Mouse (Mus musculus): ENCODE measurements around the gene Kmt5c.

Gene Kmt5c

GRCm38 (mm10) chr7:4739544-4740275, at the start of gene Kmt5c:
Gene Kmt5c (plus strand): TSS chr7:4740115.
- DNase-seq (ENCODE audit: low spot score in 2 of 2) = peak; percentile 91 to 98

- DNase-seq (ENCODE audit: low spot score in 2 of 2) = peak; percentile 48 to 61
Measured at GRCm38 (mm10) chr7:4690387-4690786, 49.5 kb upstream of the Kmt5c start, which contains the start of gene Brsk1. Gene Brsk1 (plus strand): TSS chr7:4690604.

DNA sequence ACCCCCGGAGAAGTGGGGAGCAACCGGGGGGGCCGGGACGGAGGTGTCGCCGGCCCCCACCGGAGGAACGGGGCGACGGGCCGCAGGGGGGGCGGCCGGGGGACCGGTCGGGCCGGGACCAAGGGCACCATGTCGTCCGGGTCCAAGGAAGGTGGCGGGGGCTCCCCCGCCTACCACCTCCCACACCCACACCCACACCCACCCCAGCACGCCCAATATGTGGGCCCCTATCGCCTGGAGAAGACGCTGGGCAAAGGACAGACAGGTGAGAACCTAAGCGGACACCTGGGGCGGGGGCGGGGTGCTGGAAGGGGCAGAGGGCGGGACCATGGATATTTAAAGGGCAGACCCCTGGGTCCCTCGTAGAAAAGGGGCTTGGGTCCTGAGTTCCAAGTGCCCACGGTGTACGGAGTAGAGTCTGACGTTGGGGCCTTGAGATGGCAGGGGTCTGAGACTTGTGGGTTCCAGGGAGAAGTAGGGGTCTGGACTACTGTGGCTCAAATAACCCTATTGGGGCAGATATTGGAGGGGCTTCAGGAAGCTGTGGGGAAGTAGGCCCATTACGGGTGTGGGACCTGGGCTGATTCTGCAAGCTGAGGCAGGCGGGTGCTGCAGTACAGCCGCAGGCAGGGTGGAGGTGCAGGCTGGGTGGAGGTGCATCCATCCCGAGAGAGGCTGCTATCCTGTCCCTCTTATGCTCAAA, 48.8 kb upstream of the Kmt5c start:
- DNase-seq (ENCODE audit: low spot score in 2 of 2) = no peak

DNA sequence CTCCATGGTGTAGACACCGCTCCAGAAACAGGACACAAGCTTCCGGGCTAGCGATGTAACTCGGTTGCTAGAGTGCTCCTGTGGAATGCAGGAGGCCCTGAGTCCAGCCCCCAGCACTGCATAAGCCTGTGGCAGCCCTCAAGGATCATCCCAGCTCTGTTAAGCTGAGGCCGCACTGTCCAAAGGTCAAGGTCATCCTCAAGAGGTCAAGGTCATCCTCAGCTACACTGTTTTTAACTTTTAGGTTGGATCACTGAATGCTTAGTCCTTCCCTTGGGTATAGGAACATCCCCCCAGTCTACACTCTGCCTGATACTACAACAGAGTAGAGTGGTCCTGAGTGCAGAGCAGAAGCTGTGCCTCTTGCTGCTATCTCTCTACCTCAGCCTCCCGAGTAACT, 46.9 kb upstream of the Kmt5c start:
- no peak for DNase-seq (ENCODE audit: low spot score in 2 of 2)

- no peak for DNase-seq (ENCODE audit: low spot score in 2 of 2)
Measured at GRCm38 (mm10) chr7:4702334-4702733, 37.6 kb upstream of the Kmt5c start.

DNA sequence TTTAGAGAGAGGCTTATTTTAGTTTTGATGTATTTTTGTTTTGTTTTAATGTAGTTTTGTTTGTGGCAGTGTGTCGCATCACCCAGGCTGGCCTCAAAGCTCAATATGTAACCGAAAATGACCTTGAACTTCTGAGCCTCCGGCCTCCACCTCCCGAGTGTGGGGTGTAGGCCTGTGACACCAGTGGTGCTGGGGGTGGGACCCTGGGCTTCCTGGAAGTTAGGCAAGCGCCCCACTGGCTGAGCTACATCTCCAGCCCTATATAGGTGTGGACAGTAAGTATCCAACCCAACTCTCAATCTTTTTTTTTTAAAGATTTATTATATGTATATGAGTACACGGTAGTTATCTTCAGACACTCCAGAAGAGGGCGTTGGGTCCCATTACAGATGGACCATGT, 36.7 kb upstream of the Kmt5c start:
- no peak for DNase-seq (ENCODE audit: low spot score in 2 of 2)

- DNase-seq (ENCODE audit: low spot score in 2 of 2) = no peak
Measured at GRCm38 (mm10) chr7:4705098-4705497, 34.8 kb upstream of the Kmt5c start.

GRCm38 (mm10) chr7:4712594-4712993, 27.3 kb upstream of the Kmt5c start:
- no peak for DNase-seq (ENCODE audit: low spot score in 2 of 2)

GRCm38 (mm10) chr7:4716955-4717354, 23.0 kb upstream of the Kmt5c start:
- no peak for DNase-seq (ENCODE audit: low spot score in 2 of 2)

DNA sequence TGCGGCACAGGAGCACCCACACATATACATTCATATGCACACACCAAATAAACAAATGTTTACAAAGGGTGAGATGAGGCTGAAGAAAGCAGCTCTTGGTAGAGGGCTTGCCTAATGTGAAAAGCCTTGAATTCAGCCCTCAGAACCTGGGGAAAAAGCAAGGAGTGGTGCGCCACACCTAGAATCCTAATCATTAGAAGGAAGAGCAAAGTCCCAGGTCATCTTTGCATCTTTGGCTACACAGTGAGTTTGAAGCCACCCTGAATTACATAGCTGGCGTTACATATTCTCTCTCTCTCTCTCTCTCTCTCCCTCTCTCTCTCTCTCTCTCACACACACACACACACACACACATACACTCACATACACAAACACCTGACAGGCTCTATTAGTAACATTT, 20.6 kb upstream of the Kmt5c start:
- DNase-seq (ENCODE audit: low spot score in 2 of 2) = no peak

GRCm38 (mm10) chr7:4723508-4723907, 16.4 kb upstream of the Kmt5c start:
- DNase-seq (ENCODE audit: low spot score in 2 of 2) = no peak

- DNase-seq (ENCODE audit: low spot score in 2 of 2) = no peak
Measured at GRCm38 (mm10) chr7:4724359-4724758, 15.6 kb upstream of the Kmt5c start.

DNA sequence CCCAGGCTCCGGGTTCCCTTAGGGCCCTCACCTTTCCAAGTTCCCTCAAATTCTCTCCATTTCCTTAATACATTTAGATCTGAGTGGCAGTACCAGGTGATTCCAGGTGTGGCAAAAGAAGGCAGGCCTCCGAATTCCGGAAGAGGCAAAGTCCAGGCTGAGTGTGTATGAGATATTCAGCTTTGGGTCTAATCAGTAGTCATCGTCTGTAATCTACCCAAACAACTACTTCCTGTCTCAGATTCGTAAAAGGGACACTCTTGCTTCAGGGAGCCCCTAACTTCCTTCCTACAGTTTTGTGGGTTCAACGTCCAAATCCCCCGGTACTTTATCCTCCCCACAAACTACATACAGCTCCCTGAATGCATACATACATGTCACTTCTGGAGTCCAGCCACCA, 14.7 kb upstream of the Kmt5c start, which contains the start of gene Tmem150b:
Tmem150b (minus strand) TSS at position 81 of the 400 bp plus-strand sequence.
- DNase-seq (ENCODE audit: low spot score in 2 of 2) = no peak

DNA sequence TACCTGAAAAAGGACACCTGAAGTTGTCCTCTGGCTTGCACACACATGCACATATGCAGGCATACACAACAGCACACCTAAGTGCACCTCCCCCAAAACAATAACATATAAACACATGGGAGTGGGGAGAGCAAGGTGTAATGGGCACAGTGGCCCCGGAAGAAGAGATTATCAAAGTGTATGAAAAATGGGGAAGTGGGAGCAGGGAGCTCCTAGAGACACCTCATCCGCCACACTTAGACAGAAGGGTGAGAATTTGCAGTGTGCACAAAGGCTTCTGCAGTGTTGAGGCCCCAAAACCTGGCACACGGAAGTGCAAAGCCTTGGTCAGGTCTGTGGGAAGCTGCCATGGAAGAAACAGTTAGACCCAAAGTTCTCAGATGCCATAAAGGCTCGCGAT, 8.8 kb upstream of the Kmt5c start:
- DNase-seq (ENCODE audit: low spot score in 2 of 2) = no peak

DNA sequence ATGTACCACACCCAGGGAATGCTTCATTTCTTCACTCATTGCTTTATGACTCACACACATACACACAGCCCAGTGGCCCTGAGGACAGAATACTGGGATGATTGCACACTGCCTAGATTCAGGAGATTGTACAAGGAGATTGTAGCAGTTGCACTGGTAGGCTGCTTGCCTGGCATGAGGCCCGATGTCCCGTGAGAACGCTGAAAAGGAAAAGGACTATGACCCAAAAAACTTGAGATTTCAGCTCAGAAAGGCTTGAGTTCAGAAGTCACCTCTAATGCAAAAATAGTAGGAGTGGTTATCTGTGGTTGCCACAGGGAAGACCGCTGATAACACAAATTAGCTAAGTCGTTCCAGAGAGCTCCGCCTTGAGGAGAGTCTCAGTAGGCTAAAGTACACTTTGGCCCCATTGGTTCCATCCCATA, 6.9 kb upstream of the Kmt5c start:
- DNase-seq (ENCODE audit: low spot score in 2 of 2) = no peak

DNA sequence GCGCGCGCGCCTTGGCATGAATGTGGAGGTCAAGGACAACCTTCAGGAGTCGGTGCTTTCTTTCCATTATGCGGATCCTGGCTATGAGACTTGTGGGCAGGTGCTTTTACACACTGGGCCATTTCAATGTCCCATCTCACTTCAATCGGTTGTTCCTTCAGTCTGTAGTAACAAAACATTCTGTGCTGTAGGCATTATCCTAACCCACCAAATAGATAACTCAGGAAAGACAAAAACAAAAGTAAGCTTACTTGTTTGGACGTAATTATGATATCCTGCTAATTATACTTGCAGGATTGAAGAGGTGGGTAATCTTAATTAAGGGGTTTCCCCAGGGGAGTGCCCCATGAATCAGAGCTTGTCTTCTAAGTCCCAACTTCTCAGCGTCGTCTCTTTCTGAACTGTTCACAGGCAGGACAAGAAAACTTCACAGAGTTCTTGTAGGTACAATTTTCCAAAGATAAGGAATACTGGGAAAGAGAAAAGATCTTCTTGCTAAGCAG, 823 bp upstream of the Kmt5c start:
- no peak for DNase-seq (ENCODE audit: low spot score in 2 of 2)

- no peak for DNase-seq (ENCODE audit: low spot score in 2 of 2)
Measured at GRCm38 (mm10) chr7:4740309-4740727, 403 bp downstream of the Kmt5c start.

- DNase-seq (ENCODE audit: low spot score in 2 of 2) = no peak
Measured at GRCm38 (mm10) chr7:4741151-4741550, 1.2 kb downstream of the Kmt5c start.

GRCm38 (mm10) chr7:4741672-4742481, 2.0 kb downstream of the Kmt5c start:
- DNase-seq (ENCODE audit: low spot score in 2 of 2) = no peak

DNA sequence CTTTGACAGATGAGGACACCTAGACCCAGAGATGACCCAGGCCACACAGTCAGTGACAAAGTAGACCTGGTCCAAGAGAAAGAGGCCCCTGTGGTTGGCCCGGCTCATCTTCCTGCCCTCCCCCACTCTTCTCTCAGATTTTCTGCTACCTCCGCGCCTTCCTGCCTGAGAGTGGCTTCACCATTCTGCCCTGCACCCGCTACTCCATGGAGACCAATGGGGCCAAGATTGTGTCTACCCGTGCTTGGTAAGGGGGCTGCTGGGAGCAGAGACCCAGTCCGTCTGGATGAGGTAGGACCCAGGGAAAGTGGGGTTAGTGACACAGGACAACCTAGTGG, 2.5 kb downstream of the Kmt5c start:
- no peak for DNase-seq (ENCODE audit: low spot score in 2 of 2)

GRCm38 (mm10) chr7:4743354-4743753, 3.4 kb downstream of the Kmt5c start:
- DNase-seq (ENCODE audit: low spot score in 2 of 2) = no peak

DNA sequence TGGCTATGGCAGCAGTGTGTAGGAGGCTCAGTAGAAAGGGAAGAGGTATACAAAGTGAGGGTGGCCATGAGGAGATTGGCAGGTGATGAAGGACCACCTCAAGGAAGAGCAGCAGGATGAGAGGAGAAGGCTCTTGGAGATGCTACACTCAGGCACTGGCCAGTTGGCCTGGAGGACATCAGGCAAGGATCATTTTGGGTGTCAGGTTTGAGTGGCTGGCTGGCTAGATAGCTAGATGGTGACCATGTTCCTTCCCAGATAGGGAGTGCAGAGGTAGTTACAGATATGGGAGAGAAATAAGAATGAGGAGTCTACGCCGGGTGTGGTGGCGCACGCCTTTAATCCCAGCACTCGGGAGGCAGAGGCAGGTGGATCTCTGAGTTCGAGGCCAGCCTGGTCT, 5.0 kb downstream of the Kmt5c start:
- DNase-seq (ENCODE audit: low spot score in 2 of 2) = no peak
